ENCODE assay signal across 23 mouse cellular contexts in genomic region chr7:81899361-81899760, GRCm38 (mm10). TPM values are rescaled to one million over a fixed set of nuclear protein-coding genes. Genes with fewer than 3 reads are reported as not detected.
DNase-seq lines count a peak whose midpoint lies in the region; ATAC-seq and TF ChIP-seq lines count a peak whose summit lies in the region.
"Had no signal": no experiment of that assay in that cellular context is flagged by ENCODE, and none has a peak within 500 bp of the region (broad histone marks: within the 10 kb centered on the region; RNA-seq: fewer than 3 reads in every experiment).

No protein-coding gene starts in this region.

- 45% methylated on average over 11 of the region's 11 CpGs for WGBS in kidney, embryonic 15.5 days

- H3K9ac ChIP-seq in kidney, embryonic 15.5 days = no peak overlapping the region
- H3K9ac ChIP-seq: embryonic facial prominence, embryonic 13.5 days; forebrain, embryonic 12.5 days; heart, embryonic 12.5 days; hindbrain, embryonic 14.5 days; intestine, embryonic 15.5 days had no signal

- H3K4me2 ChIP-seq in kidney, embryonic 15.5 days = peak overlapping the region; percentile 10; the same call in 1 of the 2 replicates
- H3K4me2 ChIP-seq: embryonic facial prominence, embryonic 13.5 days; forebrain, embryonic 12.5 days; heart, embryonic 12.5 days; hindbrain, embryonic 14.5 days; intestine, embryonic 15.5 days had no signal

- no peak overlapping the region for H3K27ac ChIP-seq in kidney, embryonic 15.5 days
- H3K27ac ChIP-seq: embryonic facial prominence, embryonic 13.5 days; forebrain, embryonic 12.5 days; hindbrain, embryonic 10.5 days; hindbrain, embryonic 14.5 days; intestine, embryonic 15.5 days had no signal

- no peak; the same call in 1 of the 2 replicates for ATAC-seq in kidney, embryonic 15.5 days (replicated peaks; ENCODE audit: low FRiP score)
- ATAC-seq: forebrain, embryonic 16.5 days; intestine, embryonic 15.5 days had no signal

- no peak for DNase-seq in kidney, adult 18-20 months
- peak; percentile 62 for DNase-seq in ES-CJ7 (ENCODE audit: low read depth, low spot score)
- DNase-seq in ZHBTc4 (ENCODE audit: low read depth, low spot score) = peak; percentile 90
- no peak for DNase-seq in cerebellum, postnatal 14 days
- no peak for DNase-seq in cerebellum, adult 11 months
- DNase-seq: adrenal gland, adult 2 months; adrenal gland, postnatal 25 days; cerebellum, adult 2 months; cerebellum, postnatal 10 days; embryo, embryonic 11 days; gastrocnemius, postnatal 25 days had no signal

- H3K36me3 ChIP-seq in kidney, embryonic 15.5 days = peaks cover 11% of the 10 kb centered on the region; the same call in 1 of the 2 replicates
- H3K36me3 ChIP-seq in E14TG2a.4 (ENCODE audit: insufficient read depth, low read length) = no peaks in the 10 kb centered on the region
- H3K36me3 ChIP-seq: G1E; intestine, embryonic 15.5 days had no signal

- H3K27me3 ChIP-seq in kidney, embryonic 15.5 days = no peaks in the 10 kb centered on the region
- no peaks in the 10 kb centered on the region for H3K27me3 ChIP-seq in E14TG2a.4 (ENCODE audit: insufficient read depth, low read length)
- H3K27me3 ChIP-seq: embryonic facial prominence, embryonic 13.5 days; forebrain, embryonic 12.5 days; heart, embryonic 12.5 days; intestine, embryonic 15.5 days had no signal

- no peak overlapping the region for H3K4me3 ChIP-seq in kidney, embryonic 15.5 days (replicated peaks)
- H3K4me3 ChIP-seq in E14TG2a.4 (replicated peaks; ENCODE audit: low read length) = peak overlapping the region; percentile 62
- H3K4me3 ChIP-seq: embryonic facial prominence, embryonic 13.5 days; forebrain, embryonic 12.5 days; heart, embryonic 12.5 days; hindbrain, embryonic 10.5 days; intestine, embryonic 15.5 days had no signal

- peaks cover 8% of the 10 kb centered on the region; the same call in 1 of the 2 replicates for H3K4me1 ChIP-seq in kidney, embryonic 15.5 days
- H3K4me1 ChIP-seq in E14TG2a.4 (replicated peaks; ENCODE audit: low read depth, low read length) = peaks cover 18% of the 10 kb centered on the region
- H3K4me1 ChIP-seq: embryonic facial prominence, embryonic 13.5 days; forebrain, embryonic 12.5 days; heart, embryonic 12.5 days; hindbrain, embryonic 10.5 days; intestine, embryonic 15.5 days had no signal

- no peak for TF ChIP-seq CTCF in E14TG2a.4 (conservative IDR thresholded peaks at IDR 0.05; ENCODE audit: low read length)

- H3K9me3 ChIP-seq in kidney, embryonic 15.5 days (replicated peaks) = no peaks in the 10 kb centered on the region
- H3K9me3 ChIP-seq in E14TG2a.4 (ENCODE audit: low read length) = no peaks in the 10 kb centered on the region
- H3K9me3 ChIP-seq: embryonic facial prominence, embryonic 13.5 days; forebrain, embryonic 12.5 days; G1E; heart, embryonic 12.5 days; hindbrain, embryonic 10.5 days; intestine, embryonic 15.5 days had no signal

RNA-seq across cellular contexts. Expression of gene Hdgfl3, which starts 34.9 kb away (rescaled TPM):
- 14.0 and 14.4 TPM in 2 replicates for polyA plus RNA-seq in kidney, embryonic 15.5 days (2015; fragmentation: Nextera tagmentation; extraction: Ambion mirVana)
- polyA plus RNA-seq: G1E had no signal

RNA-seq across cellular contexts. Expression of gene Tm6sf1, which starts 40.6 kb away (rescaled TPM):
- polyA plus RNA-seq in kidney, embryonic 15.5 days (2015; fragmentation: Nextera tagmentation; extraction: Ambion mirVana) = 13.5 and 14.5 TPM in 2 replicates
- polyA plus RNA-seq: G1E had no signal

RNA-seq across cellular contexts. Expression of gene Gm10160, which starts 43.8 kb away (rescaled TPM):
- not detected in 2 replicates for polyA plus RNA-seq in kidney, embryonic 15.5 days (2015; fragmentation: Nextera tagmentation; extraction: Ambion mirVana)
- polyA plus RNA-seq: adrenal gland, adult 2 months; cerebellum, adult 2 months; embryonic facial prominence, embryonic 13.5 days; forebrain, embryonic 12.5 days; forebrain, embryonic 16.5 days; frontal cortex, adult 2 months; G1E; heart, embryonic 12.5 days; heart, embryonic 16.5 days; hindbrain, embryonic 10.5 days; hindbrain, embryonic 14.5 days; intestine, embryonic 15.5 days had no signal

Comparison
In these comparisons a context has a peak if more than half of its experiments do, and no peak if none do; other contexts are left out.
1. DNase-seq: peak in ES-CJ7 (single experiment) and ZHBTc4 (single experiment); none in kidney, adult 18-20 months (single experiment), cerebellum, postnatal 14 days (0 of 2) and cerebellum, adult 11 months (single experiment).